Mouse (Mus musculus): Measurements from ENCODE around the gene Polg2.
A peak's percentile ranks its signal among the peaks of the same experiment; 100 is the strongest.
"Not testable (repeated sequence)": the region's sequence is repeated elsewhere in the genome, so short reads cannot be mapped to it uniquely, and the experiment has no call there.

Polg2 gene

DNA sequence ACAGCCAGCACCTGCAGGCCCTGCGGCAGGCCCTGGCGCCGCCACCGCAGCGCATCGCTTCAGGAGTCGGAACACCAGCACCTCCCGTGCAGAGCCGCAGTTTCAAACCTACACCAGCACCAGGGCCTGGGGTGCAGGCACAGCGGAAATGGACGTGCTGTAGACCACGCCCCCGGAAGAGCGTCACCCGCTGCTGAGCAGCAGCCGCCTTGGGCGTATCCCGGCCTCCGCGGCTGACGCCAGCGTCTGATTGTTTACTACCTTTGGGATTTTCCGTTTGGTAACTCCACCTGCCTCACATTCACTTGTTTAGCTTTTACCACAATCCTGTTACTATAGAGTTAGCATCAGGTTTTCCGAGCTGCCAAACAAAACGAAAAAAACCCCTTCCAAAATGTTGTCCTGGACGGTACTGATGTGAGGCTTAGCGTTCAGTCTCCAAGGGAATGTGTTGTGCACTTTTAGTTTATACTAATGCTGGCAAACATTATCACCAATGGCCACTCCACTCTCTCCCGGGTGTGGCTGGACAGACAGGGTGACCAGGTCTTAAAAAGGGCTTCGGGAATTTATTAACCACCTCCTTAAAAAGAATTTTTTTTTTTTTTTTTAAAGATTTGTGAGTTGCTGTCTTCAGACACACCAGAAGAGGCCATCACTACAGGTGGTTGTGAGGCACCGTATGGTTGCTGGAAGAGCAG, at the start of gene Polg2:
Gene Polg2, minus strand, starts transcription at position 150 of the 701 bp plus-strand sequence.
- DNase-seq (ENCODE audit: low spot score in 2 of 2) = peak; percentile 93 to 94

DNA sequence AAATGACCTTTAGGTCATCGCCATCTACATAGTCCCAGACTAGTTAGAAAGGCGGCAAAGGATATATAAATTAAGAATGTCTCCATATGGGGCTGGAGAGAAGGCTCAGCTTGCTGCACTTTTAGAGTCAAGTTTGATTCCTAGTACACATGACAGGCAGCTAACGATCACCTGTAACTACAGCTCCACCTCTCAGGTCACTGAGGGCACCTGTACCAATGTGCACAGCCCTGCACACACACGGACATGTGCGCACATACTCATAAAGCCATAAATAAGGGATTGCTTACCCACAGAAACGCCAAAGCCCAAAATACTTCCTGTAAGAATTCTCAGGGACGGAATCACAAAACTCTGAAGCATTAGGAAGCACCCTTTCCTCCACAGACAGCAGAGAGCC, 48.7 kb upstream of the Polg2 start:
- no peak for DNase-seq (ENCODE audit: low spot score in 2 of 2)

DNA sequence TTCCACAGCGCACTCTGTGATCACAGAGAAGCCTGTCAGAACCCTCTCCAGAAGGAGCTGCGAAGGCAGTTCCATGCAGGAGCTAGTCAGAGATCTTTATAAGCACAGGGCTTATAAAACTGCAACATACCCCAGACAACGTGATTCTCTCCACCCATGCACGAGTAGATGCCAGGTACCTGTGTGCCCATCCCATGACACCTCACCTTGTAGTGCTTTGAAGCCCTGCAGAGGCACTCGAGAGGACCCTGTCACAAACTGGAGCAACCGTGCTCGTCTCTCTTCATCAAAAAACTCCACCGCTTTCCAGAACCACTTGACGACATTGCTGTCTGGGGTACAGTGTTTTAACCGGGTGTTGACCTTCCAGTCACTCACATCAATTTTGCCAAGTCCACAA, 45.1 kb upstream of the Polg2 start:
- DNase-seq (ENCODE audit: low spot score in 2 of 2) = no peak

DNA sequence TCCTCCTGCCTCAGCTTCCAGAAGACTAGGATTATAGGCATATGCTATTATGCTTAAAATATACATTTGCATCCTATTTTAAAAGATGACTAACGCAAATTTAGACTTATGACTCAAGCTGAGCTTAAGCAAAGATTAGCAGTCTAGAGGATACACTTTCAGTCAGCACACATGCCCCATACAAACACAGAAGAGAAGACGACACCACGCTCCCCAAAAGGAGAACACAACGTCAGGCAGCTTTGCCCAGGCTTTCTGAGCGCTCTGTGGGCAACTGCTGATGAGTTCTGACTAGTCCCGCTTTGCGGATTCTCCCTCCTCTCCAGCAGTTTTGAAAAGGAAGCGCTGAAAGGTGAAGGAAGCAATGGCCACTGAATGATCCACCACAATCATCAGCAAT, 44.4 kb upstream of the Polg2 start:
- DNase-seq (ENCODE audit: low spot score in 2 of 2) = no peak

DNA sequence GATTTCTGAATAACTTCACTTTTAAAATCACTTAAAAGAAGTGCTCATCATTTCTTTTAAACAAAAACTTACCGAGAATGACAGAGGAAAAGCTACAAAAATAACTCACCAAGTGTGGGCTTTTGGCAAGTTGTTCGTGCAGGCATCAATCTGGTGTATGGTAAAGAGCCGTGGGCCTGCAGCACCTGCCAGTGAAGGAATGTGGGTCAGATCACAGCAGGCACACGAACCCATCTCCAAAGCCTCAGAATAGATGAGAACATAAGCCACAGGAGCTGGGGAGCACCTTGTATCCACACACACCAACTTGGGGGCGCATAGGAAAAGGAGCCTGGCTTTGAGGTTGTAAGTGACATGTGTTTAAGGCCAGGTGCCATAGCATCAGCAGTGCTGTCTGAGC, 43.6 kb upstream of the Polg2 start:
- no peak for DNase-seq (ENCODE audit: low spot score in 2 of 2)

DNA sequence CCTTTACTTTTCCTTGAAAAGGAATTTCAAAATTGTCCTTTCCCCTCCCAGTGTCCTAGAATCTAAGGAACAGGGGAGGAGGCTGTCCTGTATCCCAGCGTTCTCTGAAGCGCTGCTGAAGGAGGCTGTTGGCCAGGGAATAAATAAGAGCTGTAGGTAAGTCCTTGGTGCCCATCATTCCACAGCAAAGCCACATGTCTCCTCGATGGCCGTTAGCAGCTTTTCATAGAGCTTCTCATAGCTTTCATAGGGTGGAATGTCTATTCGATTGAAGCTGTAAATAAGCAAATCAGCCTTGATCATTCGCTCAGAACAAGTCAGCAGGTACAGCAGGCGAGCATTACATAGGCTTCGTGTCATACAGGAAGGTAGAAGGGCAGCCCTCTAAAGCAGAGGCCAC, 43.2 kb upstream of the Polg2 start:
- no peak for DNase-seq (ENCODE audit: low spot score in 2 of 2)

DNA sequence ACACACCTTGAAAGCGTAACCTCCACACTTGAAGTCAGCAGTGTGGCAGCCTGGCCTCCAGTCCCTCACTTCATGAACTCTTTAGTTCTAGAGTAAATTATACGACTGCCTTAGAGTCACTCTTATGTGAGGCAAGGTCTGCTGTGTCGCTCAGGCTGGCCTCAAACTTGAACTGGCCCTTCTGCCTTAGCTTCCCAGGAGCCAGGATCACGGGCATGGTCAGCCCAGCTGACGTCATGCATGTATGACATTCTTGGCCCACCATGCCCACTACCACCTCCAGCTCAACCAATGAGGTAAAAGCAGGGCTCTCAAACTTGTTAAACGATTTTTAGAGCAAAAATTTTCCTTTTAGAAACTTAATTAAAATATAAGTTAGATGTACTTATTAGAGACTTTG, 42.1 kb upstream of the Polg2 start:
- DNase-seq (ENCODE audit: low spot score in 2 of 2) = no peak

DNA sequence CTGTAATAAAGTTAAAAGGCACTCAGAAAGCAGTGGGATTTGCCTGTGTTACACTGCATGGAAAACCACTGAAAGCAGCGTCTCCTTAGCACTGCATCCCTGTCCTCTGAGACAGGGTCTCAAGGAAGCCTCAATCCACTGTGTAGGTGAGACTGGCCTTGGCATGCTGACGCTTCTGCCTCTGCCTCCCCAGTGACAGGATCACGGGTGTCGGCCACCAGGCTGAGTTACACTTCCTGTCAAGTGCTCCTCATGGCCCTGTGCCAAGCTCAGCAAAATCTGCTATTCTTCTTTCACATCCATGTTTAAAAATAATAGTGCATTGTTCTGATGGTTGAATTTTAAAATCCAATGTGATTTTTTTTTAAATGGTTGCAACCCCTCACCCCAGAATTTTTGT, 41.6 kb upstream of the Polg2 start:
- DNase-seq (ENCODE audit: low spot score in 2 of 2) = peak; percentile 43 to 47

DNA sequence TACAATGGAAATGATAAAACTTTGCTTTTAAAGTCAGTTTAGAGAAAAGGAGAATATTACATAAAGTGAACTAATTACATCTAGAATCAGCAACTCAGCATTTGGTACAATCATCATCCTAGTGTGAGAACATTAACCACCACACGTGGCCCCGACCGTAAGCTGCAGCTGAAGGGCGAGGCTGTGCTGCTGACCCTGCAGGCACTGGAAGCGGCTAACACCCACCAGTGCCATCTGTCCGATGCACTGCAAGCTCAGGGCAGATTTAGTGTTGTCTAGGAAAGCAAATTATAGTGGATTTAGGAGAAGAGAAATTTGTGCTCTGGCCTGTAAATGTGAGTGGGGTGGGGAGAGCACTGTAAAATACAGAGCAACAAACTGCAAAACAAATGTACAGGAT, 40.9 kb upstream of the Polg2 start:
- DNase-seq (ENCODE audit: low spot score in 2 of 2) = no peak

DNA sequence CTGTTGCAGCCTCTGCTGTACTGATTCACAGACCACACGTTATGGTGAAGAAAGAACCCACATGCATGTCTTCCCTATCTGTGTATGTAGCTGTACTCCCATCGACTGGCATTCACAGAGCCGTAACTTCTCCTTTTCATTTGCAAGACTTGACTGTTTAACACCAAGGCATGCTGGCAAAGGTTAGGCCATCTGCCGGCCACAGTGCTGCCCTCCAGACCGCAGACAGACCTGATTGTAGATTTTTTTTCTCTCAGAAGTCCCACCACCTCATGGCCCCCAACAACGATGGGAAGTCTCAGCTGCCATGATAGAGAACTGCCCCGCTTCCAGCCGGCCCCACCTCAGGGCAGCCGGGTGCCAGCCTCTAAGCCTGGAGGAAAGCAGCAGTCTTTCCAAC, 40.3 kb upstream of the Polg2 start:
- DNase-seq (ENCODE audit: low spot score in 2 of 2) = no peak

DNA sequence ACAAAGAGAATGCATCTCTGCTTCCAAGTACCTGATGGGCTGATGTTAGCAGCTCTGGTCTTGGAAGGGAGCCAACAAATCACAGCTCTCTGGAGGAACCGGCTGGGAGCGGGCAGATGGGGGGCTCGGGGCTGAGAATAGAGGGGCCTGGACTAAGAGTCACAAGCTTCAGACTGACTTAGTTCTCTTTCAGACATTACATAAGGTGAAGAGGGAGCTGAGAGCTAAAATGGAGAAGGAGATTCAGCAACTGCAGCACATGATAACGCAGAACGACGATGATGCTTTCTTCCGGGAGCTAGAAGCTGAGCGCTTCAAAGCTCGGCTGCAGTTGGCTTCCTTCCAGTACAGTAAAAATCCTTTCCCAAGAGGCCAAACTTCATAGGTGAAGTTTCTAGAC, 39.0 kb upstream of the Polg2 start:
- DNase-seq (ENCODE audit: low spot score in 2 of 2) = no peak

DNA sequence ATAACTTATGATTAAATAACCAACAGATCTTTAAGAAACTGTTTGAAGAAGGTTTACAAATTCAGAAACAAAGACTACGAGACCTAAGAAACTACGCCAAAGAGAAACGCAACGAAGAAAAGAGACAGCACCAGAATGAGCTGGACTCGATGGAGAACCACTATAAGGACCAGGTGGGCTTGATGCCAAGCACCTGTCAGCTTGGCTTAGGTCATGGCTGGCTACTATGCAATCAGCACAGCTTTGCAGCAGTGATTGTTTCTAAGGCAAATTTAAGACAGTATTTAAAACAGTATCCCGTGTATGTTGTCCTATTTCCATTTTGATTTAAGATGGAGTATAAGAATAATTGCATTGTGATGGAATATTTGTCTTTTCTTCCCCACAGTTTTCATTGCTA, 38.5 kb upstream of the Polg2 start:
- no peak for DNase-seq (ENCODE audit: low spot score in 2 of 2)

DNA sequence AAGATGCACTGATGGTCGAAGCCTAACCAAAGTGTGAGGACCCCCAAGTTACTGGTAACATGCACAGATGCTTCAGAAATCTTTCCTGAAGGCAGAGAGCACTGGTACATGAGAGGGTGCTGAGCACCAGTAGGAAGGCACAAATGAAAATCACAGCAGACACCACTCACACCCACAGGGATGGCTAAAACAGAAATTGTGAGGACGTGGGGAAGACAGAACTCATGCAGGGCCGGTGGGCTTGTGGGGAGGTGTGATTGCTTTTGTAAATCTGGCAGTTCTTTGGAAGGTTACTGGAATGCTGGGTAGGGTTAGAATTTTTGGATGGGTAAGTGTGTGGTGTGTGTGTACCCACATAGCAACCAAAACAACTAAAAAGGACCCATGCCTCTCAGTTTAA, 37.8 kb upstream of the Polg2 start:
- no peak for DNase-seq (ENCODE audit: low spot score in 2 of 2)

DNA sequence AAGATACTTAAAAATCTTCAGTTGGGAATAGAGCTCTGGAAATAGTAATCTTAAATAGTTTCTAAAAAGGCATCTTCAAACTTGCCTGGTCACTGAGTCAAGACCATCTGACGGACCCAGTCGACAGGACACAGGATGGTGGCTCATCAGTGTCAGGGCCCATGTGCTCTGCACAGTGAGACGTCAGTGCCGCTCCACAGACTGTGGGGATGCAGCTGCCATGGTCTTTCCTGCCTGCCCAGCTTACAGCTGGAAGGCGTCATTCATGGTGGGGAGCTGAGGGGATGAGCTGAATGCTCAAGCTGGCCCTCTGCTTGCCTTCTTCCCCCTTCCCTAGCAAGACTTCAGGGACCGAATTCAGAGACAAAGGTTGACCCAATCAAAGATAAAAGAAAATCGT, 37.0 kb upstream of the Polg2 start:
- no peak for DNase-seq (ENCODE audit: low spot score in 2 of 2)

DNA sequence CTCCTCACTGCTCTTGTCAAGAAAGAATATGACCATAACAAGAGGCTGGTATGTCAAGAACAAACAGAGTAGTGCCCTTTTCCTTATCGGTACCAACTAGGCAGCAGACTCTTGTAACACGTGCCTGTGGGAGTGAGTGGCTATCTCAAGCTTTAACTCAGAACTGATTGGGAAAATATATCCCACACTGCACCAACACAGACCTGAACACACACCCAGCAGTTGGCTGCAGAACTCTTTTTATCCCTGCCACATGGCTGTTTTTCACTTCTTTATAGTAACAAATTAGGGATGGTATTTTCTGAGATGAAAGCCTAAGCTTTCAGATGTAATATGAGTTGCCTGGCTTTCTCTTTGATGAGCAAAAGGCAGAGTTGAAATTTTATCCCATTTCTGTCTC, 36.4 kb upstream of the Polg2 start:
- no peak for DNase-seq (ENCODE audit: low spot score in 2 of 2)

DNA sequence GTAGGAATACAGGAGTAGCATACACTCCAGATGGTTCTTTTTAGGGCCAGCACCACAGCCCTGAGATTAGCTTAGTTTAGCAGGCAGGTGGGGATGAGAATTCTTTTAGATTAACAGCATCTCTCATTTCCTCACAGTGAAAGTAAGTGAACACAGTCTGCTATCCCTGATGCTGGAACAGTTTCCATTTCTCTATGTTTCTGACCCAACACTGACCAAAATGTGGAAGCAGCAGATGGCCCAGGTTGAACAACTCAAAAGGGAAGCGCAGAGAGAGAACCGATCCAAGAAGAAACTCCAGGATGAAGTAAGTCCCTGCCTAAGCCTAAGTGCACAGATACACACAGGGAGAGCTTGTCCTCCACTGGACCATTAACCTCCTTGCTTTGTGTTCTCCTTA, 36.0 kb upstream of the Polg2 start:
- no peak for DNase-seq (ENCODE audit: low spot score in 2 of 2)

DNA sequence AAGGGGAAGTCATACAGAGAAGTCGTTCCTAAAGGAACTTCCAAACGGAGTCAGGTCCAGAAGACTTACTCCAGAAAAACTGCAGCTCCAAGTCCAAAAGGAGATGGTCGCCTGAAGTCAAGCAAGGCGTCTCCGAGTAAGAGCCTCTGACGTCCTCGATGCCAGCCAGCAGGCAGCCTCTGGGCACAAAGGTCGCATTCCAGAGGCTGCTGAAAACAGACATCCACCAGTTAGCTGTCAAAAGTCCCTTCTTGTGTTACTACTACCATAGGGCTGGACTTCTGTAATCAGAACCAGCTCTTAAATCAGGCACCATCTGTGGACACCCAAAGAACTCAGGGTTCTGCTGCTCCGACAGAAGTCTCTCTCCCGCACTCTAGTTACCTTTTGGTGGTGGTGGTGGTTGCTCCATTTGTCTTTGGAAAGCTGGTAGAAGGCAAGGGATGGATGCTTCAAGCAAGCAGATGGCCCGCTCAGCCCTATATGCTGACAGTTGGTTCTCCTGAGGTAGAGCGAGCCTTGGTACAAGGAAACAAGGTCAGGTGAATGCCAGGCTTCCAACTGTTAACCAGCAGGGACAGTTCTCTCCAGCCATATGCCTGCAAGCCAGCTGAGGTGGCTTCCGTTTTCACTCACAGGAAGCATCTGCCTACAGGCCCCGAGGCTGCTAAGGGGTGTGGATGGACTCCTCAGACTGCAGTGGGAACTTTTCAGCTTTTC, 35.4 kb upstream of the Polg2 start:
- DNase-seq (ENCODE audit: low spot score in 2 of 2) = no peak

DNA sequence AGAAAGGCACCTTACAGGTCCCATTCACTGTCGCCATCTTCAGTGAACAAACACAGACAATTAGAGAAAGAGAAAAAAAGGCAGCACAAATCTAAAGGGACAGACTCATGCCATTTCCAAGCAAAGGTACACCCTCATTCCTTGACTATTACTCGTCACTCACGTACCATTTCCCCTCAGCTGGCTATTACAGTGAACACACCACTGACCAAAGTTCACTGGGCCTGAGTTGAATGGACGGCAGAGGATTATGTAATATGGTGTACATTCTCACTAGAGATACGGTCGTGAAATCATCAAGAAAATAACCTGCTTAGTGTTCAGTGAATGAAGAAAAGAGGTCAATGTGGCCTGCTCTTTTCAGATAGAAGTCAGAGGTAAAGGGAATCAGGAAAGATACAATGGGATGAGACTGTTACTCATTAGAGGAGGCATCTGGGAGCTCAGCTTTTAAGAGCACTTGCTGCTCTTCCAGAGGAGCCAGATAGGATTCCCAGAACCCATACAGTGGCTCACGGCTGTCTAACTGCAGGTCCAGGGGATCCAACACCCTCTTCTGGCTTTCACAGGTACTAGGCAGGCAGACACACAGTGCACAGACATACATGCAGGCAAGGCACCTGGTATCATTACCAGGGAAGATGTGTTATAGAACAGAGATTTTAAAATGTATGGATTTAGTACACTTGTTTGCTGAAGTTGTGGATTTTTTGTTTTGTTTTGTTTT, 33.2 kb upstream of the Polg2 start:
- no peak for DNase-seq (ENCODE audit: low spot score in 2 of 2)

DNA sequence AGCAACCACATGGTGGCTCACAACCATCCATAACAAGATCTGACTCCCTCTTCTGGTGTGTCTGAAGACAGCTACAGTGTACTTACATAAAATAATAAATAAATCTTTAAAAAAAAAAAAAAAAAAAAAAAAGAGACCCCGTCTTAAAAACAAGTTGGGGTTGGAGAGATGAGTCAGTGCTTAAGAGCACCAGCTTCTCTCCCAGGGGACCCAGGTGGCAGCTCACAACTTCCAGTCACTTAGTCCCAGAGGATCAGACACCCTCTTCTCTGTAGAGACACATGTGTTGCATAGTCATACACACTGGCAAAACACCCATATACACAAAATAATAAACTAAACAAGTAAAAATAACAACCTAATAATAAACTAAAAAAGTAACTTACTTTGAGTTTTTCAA, 28.1 kb upstream of the Polg2 start:
- not testable (repeated sequence) for DNase-seq (ENCODE audit: low spot score in 2 of 2)

DNA sequence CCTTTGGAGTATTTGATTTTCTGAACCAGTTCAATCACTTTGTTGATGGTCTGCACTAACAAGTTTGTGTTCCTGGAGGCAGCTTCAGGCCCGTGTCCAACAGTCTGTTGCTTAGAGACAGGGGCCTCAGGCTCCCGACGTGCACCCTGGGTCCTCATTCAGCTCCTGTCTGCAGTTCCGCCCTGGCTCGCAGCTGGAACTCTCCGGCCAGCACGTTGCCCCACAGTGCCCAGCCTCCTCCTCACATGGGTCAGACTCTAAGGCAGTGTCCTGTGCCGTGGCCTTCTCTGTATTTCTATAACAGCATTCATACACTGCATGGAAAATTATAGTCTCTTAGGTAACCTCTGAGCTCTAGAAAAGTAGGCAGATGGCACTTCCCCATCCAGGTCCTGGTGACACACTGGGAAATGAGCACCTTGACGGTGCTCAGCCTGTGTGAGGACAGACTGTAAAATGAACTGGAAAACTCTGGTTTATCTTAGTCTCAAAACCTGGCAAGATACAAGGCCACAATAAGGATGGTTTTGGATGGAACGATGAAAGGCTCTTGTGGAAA, 22.8 kb upstream of the Polg2 start:
- no peak for DNase-seq (ENCODE audit: low spot score in 2 of 2)

DNA sequence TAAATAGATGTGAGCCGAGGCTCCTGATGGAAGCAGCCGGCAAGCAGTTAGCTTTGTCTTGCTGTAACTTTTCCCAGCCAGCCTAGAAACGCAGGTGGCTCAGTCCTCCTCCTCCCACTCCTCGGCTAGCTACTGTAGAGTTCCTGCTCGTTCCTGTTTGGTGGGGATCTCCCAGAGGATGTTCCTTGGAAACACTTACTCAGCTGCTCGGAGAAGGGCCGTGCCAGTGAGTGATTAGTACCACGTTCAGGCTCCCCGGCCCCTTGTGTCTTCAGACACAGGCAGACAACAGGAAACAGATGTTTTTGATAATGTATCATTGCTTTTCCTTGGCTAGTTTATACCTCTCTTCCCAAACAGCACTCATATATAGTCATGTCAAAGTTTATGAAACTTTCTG, 16.3 kb upstream of the Polg2 start:
- no peak for DNase-seq (ENCODE audit: low spot score in 2 of 2)

DNA sequence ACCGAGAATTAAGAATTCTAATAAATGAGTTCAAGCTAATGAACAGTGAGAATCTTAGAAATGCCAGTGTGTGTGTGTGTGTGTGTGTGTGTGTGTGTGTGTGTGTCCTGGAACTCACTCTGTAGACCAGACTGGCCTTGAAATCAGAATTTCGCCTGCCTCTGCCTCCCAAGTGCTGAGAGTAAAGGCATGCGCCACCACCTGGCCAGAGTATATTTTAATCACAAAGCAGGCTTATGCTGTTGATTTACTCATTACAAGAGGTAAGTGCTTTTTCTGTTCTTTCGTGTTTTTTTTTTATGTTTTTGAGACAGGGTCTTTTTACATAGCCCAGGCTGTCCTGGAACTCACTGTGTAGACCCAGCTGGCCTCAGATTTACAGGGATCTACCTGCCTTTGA, 14.5 kb upstream of the Polg2 start:
- DNase-seq (ENCODE audit: low spot score in 2 of 2) = no peak

DNA sequence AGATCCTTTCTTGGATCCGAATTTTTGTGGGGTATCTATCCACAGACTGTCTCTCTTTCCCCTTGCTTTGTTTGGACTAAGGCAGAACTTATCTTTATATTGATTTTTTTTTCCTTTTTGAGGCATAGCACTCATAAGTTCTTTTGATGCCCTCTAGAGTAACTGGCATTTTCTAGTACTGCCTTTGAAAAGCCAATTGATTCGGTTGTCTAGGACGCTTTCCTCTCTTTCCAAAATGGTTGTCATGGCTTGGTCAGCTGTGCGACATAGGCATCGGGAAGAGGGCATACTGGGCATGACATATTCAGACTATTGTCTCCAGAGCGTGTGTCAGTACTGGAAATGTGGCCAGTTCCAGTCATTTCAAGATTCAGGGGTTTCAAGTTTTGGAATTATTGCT, 10.3 kb upstream of the Polg2 start:
- no peak for DNase-seq (ENCODE audit: low spot score in 2 of 2)
